Mouse (Mus musculus) T-helper 17 cell (primary cell): Measurements from ENCODE around the gene Lbhd1.

ENCODE experiments used
- in situ Hi-C, 2 experiments: fragments of 300-600 bp; cut with MboI, MseI; formaldehyde crosslinking; loops; 1 replicate in 1 of 2; 2 replicates in 1 of 2; pipeline ENCODE4 v1.15.1; 2025; ENCODE audit warnings: high pct_unique_total_duplicates in 2 of 2

Gene Lbhd1

DNA sequence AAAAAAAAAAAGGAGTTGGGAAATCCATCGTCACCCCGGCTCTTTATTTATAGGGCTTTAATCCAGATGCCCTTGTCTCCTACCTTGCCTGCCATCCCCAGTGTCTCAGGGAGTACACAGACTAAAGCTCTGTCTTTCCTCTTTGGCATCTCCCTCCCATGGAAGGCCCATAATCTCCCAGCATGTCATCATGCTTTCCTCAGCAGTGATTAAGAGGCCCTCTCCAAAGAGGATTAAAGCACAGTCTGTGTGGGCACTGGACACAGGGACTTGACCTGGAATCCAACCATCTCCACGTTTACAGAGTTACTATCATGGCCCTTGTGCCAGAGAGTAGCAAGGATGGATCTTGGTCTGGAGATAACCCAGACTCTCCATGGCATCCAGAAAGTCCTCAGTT is at the start of gene Lbhd1, which contains the start of gene Gm49403:
Gene Lbhd1 (plus strand): TSS at position 117 of the 400 bp plus-strand sequence.
Gene Gm49403 (plus strand): TSS at position 315 of the 400 bp plus-strand sequence.
- in situ Hi-C loops, result no loop called here

DNA sequence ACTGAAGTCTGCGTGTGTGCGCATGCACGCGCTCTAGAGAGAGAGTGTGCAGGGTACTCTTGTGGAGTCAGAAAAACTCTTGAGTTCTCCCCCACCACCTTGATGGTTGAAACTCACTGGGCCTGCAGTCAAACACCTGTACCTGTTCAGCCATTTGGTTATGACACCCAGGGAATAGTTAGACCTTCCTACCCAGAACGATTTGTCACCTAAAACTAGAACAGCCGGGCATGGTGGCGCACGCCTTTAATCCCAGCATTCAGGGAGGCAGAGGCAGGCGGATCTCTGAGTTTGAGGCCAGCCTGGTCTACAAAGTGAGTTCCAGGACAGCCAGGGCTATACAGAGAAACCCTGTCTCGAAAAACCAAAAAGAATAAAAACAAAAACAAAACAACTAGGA is 47.2 kb upstream of the Lbhd1 start:
- in situ Hi-C loops, result loop anchor here in 1 of 2 experiments (5.0 to 25.0 kb wide), 2 partner anchors 36 to 1026 kb away; partner anchors contain the start of gene Ubxn1

DNA sequence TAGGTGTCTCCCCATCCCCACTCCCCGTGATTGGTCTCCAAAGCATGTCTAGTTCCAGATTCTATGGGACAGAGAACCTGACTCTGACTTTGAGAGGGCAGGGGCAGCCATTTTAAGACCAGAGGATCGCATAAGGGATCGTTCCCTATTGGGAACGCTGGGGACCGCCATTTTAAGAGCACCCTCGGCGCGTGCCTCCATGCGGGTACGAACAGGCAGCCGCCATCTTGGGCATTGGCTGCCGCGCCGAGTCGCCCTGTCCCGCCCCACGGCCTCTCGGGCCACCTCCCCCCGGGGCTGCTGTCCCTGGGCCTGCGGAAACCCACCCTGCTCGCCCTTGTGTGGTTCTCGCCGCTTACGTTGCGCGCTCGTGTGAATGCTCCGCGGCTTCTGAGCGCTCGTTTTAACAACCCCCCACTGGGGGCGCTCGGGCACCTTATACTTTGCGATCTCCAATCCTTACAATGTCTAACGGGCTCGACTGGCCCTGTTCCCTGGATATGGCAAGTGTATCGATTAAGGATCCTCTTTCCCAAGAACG is 46.2 kb upstream of the Lbhd1 start, which contains the start of gene Bscl2:
Gene Bscl2 (plus strand): TSS at position 217 of the 541 bp plus-strand sequence.
- in situ Hi-C loops, result loop anchor here in 1 of 2 experiments (5.0 to 25.0 kb wide), 2 partner anchors 35 to 1025 kb away; partner anchors contain the start of gene Ubxn1

DNA sequence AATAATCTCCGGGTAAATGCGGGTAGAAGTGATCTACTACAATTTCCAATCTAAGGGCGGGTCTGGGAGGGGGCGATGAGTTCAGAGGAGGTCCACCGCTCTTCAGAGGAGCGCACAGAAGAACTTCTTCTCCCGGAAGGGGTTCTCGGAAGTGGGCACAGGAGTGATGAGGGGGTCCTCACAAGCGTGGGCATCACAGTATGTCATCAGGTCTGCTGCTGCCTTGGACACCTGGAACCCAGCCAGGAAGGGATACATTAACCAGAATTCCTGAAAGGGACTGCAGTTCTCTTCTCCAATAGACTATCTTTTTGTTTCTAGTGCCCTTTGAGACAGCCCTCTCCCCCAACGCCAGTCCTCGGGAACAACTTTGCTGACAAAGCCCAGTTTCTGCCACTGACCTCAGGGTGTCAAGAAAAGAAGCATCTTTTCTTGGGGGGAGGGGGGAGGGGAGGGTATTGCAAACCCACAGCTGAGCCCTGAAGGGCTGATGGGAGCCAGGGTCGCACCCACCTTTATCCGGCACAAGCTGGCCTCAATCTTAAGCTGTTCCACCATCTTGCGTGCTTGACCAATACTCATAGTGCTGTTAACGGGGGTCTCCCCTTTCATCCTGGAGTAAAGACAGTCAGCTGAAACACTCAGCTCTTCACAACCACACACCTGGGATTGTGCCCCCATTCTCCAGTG is 45.3 kb upstream of the Lbhd1 start:
- in situ Hi-C loops, result loop anchor here in 1 of 2 experiments (5.0 to 25.0 kb wide), 2 partner anchors 34 to 1024 kb away; partner anchors contain the start of gene Ubxn1

DNA sequence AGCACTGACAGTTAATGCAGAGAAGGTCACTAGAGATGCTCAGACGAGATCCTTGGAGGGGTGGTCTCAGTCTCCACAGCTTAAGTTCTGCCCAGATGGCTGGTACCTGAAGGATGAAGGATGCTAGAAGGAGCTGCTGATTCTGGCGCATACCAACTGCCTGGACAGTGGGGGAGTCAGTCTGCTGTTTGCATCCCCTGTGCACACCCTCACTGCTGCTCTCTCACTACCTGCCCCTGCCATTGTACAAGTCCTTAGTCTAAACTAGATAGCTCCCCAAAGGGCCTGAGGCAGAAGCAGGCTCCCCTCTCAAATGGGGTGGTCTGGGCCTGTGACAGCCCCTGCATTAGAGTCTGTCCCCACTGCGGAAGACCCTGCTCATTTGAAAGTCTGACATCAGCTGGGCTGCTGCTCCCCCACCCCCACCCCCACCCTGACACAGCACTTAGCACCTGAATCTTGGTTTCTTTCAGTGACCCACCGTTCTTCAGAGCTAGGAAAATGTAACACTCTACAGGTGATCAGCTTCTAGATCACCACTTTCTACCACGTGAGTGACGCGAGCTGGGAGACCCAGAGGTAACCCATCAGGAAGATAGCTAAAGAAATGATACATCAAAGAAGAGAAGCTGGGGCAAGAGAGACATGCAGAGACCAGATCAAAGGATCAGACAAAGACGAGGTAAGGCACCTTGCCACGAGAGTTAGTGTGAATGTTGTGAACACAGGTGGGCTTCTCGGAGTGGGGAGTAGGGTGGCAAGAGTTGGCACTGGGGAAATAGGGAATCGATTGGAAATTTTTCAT is 44.2 kb upstream of the Lbhd1 start, which contains the start of gene Gng3:
Gene Gng3 (minus strand): TSS at position 92 of the 805 bp plus-strand sequence.
- in situ Hi-C loops, result loop anchor here in 1 of 2 experiments (5.0 to 25.0 kb wide), 2 partner anchors 33 to 1023 kb away; partner anchors contain the start of gene Ubxn1

DNA sequence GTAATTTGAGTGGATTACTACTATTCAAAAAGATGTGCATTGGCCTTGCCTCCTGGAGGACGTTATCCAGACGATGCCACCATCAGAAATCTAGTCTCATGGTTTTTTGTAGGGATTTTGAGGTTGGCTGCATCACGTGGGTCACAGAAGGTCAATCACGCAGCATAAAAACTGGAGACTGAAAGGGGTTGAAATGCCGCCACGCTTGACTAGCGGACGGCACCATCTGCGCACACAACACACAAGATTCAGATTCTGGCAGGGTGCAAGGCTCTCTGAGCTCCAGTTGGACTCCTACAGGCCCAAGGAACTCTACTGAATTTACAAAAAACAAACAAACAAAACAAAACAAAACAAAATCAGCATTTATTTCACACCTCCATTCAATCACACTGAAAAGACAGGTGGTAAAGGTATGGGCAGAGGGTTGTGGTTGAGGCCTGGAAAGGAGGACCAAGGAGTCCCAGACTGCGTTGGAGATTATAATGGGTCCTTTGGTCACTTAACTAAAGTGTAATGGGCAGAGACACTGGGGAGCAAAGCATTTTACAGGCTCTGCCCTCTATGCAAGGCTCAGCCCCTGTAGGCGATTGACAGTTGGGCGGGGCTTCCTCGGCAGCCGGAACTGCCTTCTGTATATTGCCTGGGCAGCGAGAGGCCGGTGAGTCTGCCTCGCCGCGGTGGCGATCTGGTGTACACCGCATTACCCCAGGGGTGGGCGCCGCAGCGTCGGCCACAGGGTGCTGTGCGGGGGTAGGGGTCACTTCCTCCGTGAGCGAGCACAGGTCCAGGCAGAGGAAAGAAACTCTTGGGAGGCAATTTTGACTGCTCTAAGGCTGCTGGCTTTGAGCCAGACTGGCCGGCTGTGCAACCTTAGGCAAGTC is 43.4 kb upstream of the Lbhd1 start:
- in situ Hi-C loops, result loop anchor here in 1 of 2 experiments (5.0 to 25.0 kb wide), 2 partner anchors 32 to 1022 kb away; partner anchors contain the start of gene Ubxn1

DNA sequence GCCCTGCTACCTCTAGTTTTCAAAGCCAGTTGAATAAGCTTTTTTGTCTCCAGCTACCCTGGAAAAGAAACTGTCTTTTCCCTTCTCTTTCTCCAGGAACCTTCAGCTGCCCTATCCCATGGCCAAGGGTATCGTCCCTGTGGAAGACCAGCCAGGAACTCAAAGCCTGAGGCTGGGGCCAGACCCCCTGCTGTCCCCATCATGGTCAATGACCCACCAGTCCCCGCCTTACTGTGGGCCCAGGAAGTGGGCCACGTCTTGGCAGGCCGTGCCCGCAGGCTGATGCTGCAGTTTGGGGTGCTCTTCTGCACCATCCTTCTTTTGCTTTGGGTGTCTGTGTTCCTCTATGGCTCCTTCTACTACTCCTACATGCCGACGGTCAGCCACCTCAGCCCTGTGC is 42.5 kb upstream of the Lbhd1 start:
- in situ Hi-C loops, result loop anchor here in 1 of 2 experiments (25.0 kb wide), 1 partner anchor 1021 kb away; no protein-coding TSS in a partner anchor

DNA sequence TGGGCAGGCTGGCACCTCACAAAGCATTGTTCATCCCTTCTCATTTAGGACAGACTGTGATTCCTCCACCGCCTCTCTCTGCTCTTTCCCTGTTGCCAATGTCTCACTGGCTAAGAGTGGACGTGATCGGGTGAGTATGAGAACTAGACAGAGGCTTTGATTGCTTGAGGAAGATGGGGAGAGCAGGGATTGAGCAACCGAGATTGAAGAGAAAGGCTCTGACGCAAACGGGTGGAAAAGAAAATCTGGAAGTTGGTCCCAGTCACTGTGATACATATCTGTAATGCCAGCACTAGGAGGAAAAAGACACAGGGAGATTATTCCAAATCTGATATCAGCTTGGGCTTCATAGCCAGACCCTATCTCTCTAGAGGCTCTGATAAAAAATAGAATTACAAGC is 40.6 kb upstream of the Lbhd1 start:
- in situ Hi-C loops, result loop anchor here in 1 of 2 experiments (25.0 kb wide), 1 partner anchor 1019 kb away; no protein-coding TSS in a partner anchor

DNA sequence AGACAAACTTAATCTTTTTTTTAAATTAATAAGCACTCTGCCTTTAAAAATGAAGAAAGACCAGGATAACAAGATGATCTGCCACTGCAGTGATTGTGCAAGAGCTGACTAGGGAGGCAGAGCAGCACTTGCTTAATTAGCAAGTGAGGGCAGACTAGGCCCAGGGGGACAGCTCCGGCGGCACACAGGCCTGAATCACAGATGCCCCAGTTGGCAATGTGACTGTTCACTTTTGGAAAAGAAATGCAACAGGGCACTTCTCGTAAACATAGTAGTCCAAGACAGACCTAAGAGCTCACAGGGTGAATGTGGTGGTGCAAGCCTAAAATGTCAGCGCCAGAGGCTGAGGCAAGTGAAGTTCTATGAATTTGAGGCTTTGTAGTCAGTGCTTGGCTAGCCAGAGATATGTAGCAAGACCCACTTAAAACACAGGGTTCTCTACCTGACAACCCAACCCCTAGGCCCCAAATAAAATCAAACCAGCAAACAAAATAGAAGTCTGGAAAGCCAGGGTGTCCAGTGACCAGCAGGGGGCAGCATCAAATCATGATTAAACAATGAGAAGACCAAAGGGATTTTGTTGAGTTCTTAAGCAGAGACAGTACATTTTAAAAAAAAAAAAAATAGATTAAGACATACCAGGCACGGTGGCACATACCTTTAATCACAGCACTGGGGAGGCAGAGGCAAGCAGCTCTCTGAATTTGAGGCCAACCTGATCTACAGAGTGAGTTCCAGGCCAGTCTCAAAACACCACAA is 39.0 kb upstream of the Lbhd1 start:
- in situ Hi-C loops, result loop anchor here (5.0 to 25.0 kb wide), 3 partner anchors 253 to 1018 kb away; no protein-coding TSS in a partner anchor

DNA sequence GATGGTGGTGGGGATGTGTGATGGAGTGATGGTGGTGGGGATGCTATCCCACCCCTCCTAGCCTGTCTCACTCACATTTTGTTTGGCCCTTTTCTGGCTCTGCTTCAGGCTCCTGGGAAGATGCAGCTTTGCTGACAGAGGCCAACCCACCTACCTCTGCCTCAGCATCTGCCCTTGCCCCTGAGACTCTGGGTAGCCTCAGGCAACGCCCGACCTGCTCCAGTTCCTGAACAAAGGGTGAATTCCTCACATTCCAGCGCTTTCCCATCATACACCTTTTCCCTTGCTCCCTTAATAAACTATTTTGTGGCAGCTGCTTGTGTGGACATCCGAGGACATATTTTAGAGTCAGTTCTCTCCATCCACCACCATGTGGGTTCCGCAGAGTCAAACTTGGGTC is 35.2 kb upstream of the Lbhd1 start:
- in situ Hi-C loops, result loop anchor here (5.0 to 25.0 kb wide), 3 partner anchors 249 to 1014 kb away; no protein-coding TSS in a partner anchor

DNA sequence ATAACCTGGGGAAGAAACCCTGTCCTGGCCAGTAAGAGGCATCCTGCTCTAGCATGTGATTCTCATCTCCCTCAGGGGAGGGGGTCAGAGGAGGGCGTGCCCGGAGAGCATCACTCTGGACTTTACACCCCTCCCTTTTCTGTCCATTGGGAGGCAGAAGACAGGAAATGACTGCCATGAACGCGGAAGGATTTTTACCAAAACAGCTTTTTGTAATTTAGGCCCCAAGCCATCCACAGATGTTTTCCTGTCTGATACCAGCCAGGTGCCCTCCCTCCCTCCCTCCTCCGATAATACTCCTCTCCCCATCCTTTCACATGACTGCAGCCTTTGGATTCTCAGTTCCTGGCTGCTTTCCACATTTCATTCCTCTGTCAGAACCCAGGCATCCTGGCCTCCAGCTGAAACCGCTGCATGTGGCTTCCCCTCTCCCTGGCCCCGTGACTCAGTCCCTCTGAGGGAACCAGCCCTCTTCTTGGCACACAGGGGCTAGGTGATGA is 33.1 kb upstream of the Lbhd1 start, which contains the start of gene Lrrn4cl:
Gene Lrrn4cl (plus strand): TSS at position 367 of the 500 bp plus-strand sequence.
- in situ Hi-C loops, result loop anchor here (10.0 to 25.0 kb wide), 3 partner anchors 263 to 1534 kb away; partner anchors contain the start of genes Scgb2a2 (in 1 of the 2), Slc22a8 (in 1 of the 2) and Syt7 (in 1 of the 2)

DNA sequence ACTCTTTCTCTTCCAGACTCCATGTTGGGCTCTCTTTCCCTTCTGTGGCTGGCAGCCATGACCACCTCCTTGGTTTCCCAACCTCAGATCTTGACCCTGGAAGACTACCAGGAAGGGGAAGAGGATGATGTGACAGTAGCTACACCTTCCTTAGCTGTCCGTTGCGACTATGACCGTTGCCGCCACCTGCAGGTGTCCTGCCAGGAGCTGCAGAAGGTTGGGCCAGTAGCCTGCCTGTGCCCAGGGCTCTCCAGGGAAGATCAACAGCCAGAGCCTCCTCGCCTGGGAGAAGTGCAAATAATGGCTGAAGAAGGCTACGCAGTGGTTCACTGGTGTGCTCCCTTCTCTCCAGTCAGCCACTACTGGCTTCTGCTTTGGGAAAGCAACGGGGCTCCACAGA is 31.9 kb upstream of the Lbhd1 start:
- in situ Hi-C loops, result loop anchor here (10.0 to 25.0 kb wide), 3 partner anchors 264 to 1533 kb away; partner anchors contain the start of genes Scgb2a2 (in 1 of the 2), Slc22a8 (in 1 of the 2) and Syt7 (in 1 of the 2)

DNA sequence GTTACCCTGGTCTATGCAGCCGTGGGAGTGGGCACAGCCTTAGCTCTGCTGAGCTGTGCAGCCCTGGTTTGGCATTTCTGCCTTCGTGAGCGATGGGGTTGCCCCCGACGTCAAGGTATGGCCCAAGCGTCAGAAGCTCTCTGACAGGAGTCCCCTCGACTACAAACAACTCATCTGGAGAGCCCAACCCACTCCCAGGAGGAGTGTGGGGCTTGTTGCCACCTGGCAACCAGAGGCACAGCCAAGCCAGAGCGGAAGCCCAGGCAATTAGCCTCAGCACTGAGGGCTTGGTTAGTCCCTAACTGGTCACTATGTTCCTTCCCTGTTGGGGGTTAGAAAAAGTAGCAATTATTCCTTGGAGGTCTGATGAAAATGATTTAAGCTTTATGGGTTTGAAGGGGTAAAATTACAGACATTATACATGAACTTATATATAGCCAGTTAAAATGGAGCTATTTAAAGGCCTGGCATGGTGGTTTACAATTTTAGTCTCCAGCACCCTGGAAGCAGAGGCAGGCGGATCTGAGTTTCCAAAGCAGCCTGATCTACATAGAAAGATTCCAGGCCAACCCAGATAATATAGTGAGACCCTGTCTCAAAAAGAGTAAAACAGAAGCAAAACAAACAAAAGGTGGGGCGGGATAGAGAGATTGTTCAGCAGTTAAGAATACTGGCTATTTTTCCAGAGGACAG is 31.1 kb upstream of the Lbhd1 start:
- in situ Hi-C loops, result loop anchor here (10.0 to 25.0 kb wide), 3 partner anchors 265 to 1532 kb away; partner anchors contain the start of genes Scgb2a2 (in 1 of the 2), Slc22a8 (in 1 of the 2) and Syt7 (in 1 of the 2)

DNA sequence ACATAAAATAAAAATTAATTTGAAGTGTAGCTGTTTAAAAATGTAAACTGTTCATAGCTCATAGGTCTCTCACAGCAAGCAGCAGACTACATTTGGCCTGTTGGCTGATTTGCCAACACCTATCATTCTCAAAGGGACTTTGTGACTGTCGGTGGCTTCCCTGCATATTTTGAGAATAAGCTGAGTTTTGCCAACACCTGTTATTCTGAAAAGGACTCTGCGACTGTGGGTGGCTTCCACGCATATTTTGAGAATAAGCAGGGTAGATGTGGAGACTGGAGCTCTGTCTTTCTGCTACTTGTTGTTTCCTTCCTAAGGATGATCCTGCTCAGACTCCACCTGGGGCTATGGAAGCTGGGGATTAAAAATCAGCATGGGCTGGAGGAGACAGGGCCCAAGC is 30.4 kb upstream of the Lbhd1 start:
- in situ Hi-C loops, result loop anchor here (10.0 to 25.0 kb wide), 3 partner anchors 266 to 1532 kb away; partner anchors contain the start of genes Scgb2a2 (in 1 of the 2), Slc22a8 (in 1 of the 2) and Syt7 (in 1 of the 2)

DNA sequence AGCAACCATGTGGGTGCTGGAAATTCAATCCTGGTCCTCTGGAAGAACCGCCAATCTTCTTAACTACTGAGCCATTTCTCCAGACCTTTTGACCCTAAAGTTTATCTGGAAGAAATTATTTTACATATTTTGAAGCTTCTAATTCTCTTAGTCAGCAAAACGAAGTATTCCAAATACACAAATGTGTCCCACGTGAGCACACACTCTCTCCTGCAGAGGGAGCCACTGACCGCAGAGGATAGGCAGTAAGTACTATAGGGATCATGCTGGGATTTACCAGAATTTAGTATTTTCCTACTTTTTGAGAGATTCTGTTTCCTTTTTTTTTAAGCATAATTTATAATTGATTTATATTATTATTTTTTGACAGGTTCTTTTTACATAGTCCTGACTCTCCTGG is 25.8 kb upstream of the Lbhd1 start:
- in situ Hi-C loops, result loop anchor here (10.0 to 25.0 kb wide), 3 partner anchors 270 to 1527 kb away; partner anchors contain the start of genes Scgb2a2 (in 1 of the 2), Slc22a8 (in 1 of the 2) and Syt7 (in 1 of the 2)

DNA sequence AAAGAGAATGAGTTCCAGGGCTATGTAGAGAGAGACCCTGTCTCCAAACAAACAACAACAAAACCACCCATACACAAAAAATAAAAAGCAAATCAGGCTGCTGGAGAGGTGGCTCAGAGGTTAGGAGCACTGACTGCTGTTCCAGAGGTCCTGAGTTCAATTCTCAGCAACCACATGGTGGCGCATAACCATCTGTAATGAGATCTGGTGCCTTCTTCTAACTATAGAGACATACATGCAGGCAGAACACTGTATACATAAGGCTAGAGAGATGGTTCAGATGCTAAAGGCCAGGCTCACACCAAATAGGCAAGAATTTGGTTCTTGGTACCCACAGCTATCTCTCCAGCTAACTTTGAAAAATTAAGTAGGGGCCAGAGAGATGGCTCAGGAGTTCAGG is 24.5 kb upstream of the Lbhd1 start:
- in situ Hi-C loops, result loop anchor here (10.0 to 25.0 kb wide), 3 partner anchors 272 to 1526 kb away; partner anchors contain the start of genes Scgb2a2 (in 1 of the 2), Slc22a8 (in 1 of the 2) and Syt7 (in 1 of the 2)

DNA sequence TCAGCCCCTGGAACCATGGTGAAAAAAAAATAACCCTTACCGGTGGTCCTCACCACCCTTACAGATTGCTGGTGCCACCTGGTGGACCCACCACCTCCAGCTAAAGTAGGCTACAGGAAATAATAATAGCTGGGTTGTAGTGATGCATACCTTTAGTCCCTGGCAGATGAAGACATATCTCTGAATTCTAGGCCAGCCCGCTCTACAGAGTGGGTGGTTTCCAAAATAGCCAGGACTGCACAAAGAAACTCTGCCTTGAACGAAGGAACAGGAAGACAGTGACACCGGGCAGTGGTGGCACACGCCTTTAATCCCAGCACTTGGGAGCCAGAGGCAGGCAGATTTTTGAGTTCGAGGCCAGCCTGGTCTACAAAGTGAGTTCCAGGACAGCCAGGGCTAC is 19.3 kb upstream of the Lbhd1 start:
- in situ Hi-C loops, result loop anchor here in 1 of 2 experiments (25.0 kb wide), 1 partner anchor 277 kb away; the partner anchor contains the start of gene Slc22a8
